Mouse (Mus musculus) bone marrow macrophage, adult 2 months (primary cell): ENCODE measurements around the gene Morf4l2.

Experiments
- CTCF ChIP-seq: IDR thresholded peaks from 2 replicates; pipeline ENCODE4 v1.5.1; 2012; ENCODE audit warnings: low read depth, mild to moderate bottlenecking, low read length, moderate library complexity
- POLR2A ChIP-seq: IDR thresholded peaks from 2 replicates; pipeline ENCODE4 v1.6.1; 2012; ENCODE audit warnings: mild to moderate bottlenecking, low read depth, low read length, borderline replicate concordance

- TF ChIP-seq POLR2A (no peak), CTCF (no peak)
Observed at GRCm38 (mm10) chrX:136732016-136732415, 11.5 kb downstream of the Morf4l2 start.
